Mouse (Mus musculus) hindbrain, embryonic 16.5 days (tissue): ENCODE data around the gene Camta1. TPM values are rescaled to one million over a fixed set of nuclear protein-coding genes. Genes with fewer than 3 reads are reported as not detected.
A peak's percentile ranks its signal among the peaks of the same experiment; 100 is the strongest.

Source experiments
- ATAC-seq: fragments of 200-750 bp; cut with Nextera tagmentation; 2 replicates; pipeline ENCODE4 v1.8.0; 2017; ENCODE audit warnings: moderate TSS enrichment, moderate library complexity
- H3K27ac ChIP-seq: fragments of 300-500 bp; sonication (generic); 2 replicates; pipeline ENCODE4 v1.5.1; 2014; ENCODE audit warnings: low read depth, mild to moderate bottlenecking, control low read depth, low read length, moderate library complexity
- H3K27me3 ChIP-seq: fragments of 300-500 bp; sonication (generic); replicated peaks from 2 replicates; pipeline ENCODE4 v1.6.1; 2014; ENCODE audit warnings: low read length; ENCODE audit not compliant: control insufficient read depth, insufficient read depth
- H3K36me3 ChIP-seq: fragments of 300-500 bp; sonication (generic); 2 replicates; pipeline ENCODE4 v1.6.1; 2014; ENCODE audit warnings: mild to moderate bottlenecking, low read length, moderate library complexity, mixed read lengths; ENCODE audit not compliant: control insufficient read depth, insufficient read depth
- H3K4me1 ChIP-seq: fragments of 300-500 bp; sonication (generic); 2 replicates; pipeline ENCODE4 v1.6.1; 2014; ENCODE audit warnings: low read depth, low read length; ENCODE audit not compliant: control insufficient read depth, insufficient read depth
- H3K4me2 ChIP-seq: fragments of 300-500 bp; sonication (generic); 2 replicates; pipeline ENCODE4 v1.6.1; 2014; ENCODE audit warnings: mild to moderate bottlenecking, low read length, control low read depth, moderate library complexity
- H3K4me3 ChIP-seq: fragments of 300-500 bp; sonication (generic); 2 replicates; pipeline ENCODE4 v1.5.1; 2014; ENCODE audit warnings: mild to moderate bottlenecking, low read length, control low read depth, moderate library complexity
- H3K9ac ChIP-seq: fragments of 300-500 bp; sonication (generic); 2 replicates; pipeline ENCODE4 v1.6.1; 2014; ENCODE audit warnings: low read depth, mild to moderate bottlenecking, control low read depth, low read length, moderate library complexity
- H3K9me3 ChIP-seq: fragments of 300-500 bp; sonication (generic); 2 replicates; pipeline ENCODE4 v1.6.1; 2014; ENCODE audit warnings: mild to moderate bottlenecking, low read length, moderate library complexity; ENCODE audit not compliant: control insufficient read depth
- WGBS: fragments of 180-500 bp; shearing (Covaris S2); extraction: QIAGEN DNeasy Blood & Tissue Kit; methylation state at CpG from one replicate; pipeline ENCODE4 v1.1.7; 2014; 5-methylcytosine and 5-hydroxymethylcytosine counted together
- polyA plus RNA-seq: library from polyadenylated mRNA; unstranded; fragments of >200 nt; fragmentation: Nextera tagmentation; extraction: Ambion mirVana; gene quantifications from 2 replicates; pipeline ENCODE4 v1.2.1, GENCODE M21; 2015

The Camta1 gene
- polyA plus RNA-seq, 1 experiment from 2014 or later, result 153 TPM

DNA sequence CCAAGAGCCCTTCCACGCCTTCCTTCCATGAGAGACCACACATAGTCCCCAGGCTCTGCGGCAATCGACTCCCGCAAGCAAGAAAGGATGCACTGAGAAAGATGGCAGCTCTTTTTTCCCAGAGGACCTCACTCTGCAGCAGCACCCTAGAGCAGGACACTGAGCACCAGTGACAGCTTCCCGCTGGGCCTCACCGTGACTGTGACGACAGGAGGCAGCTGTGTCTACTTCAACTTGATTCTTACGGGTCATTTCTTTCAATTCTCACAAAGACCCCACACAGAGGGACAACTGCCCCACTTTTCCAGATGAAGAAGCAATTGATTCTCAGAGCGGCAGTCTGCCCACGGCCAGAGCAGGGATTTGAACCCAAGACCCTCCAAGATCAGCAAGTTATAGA, 516.9 kb downstream of the Camta1 start:
- H3K4me2 ChIP-seq, result no peak overlapping the region
- H3K36me3 ChIP-seq, result no peaks in the 10 kb centered on the region
- H3K4me3 ChIP-seq, result no peak overlapping the region
- no peak overlapping the region for H3K9ac ChIP-seq
- WGBS, result 50% methylated on average over 10 of the region's 10 CpGs
- no peaks in the 10 kb centered on the region; the same call in 1 of the 2 replicates for H3K9me3 ChIP-seq
- 0 out of 2 replicates have a peak, but pooled peaks cover 3% of the 10 kb centered on the region for H3K4me1 ChIP-seq
- H3K27ac ChIP-seq, result no peak overlapping the region
- H3K27me3 ChIP-seq, result no peaks in the 10 kb centered on the region
- no peak for ATAC-seq

GRCm38 (mm10) chr4:151339421-151339820, 522.3 kb downstream of the Camta1 start:
- 88% methylated on average over 7 of the region's 7 CpGs for WGBS
- H3K36me3 ChIP-seq, result no peaks in the 10 kb centered on the region
- H3K9ac ChIP-seq, result no peak overlapping the region
- no peaks in the 10 kb centered on the region for H3K4me1 ChIP-seq
- H3K4me3 ChIP-seq, result no peak overlapping the region
- H3K27me3 ChIP-seq, result no peaks in the 10 kb centered on the region; the same call in 1 of the 2 replicates
- H3K27ac ChIP-seq, result 0 out of 2 replicates have a peak overlapping the region, but pooled peaks have one; percentile 34
- no peaks in the 10 kb centered on the region; the same call in 1 of the 2 replicates for H3K9me3 ChIP-seq
- H3K4me2 ChIP-seq, result no peak overlapping the region
- no peak for ATAC-seq

- H3K27ac ChIP-seq, result 0 out of 2 replicates have a peak overlapping the region, but pooled peaks have one; percentile 34
- WGBS, result 81% methylated on average over 7 of the region's 7 CpGs
- H3K4me2 ChIP-seq, result no peak overlapping the region
Observed at GRCm38 (mm10) chr4:151338931-151339330, 522.7 kb downstream of the Camta1 start.

DNA sequence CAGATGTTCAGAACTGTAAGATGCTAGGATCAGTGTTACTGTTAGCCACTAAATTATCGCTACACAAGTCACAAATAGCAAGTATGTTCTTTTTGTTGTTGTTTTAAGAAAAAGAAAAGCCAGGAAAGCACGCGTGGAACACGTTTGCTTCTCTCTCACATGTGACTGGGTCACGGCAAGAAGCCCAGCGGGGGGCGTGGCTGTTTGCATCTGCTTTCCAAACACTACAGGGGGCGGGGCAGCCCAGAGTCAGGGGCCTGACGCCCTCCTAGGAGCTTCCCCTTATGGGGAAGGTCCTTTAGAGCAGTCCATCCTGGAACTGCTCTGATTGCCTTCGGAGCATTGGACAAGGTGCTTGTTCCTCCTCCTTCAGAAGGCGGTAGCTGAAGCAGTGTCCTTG, 524.1 kb downstream of the Camta1 start:
- no peaks in the 10 kb centered on the region for H3K9me3 ChIP-seq
- no peak overlapping the region for H3K9ac ChIP-seq
- H3K4me2 ChIP-seq, result no peak overlapping the region
- H3K4me1 ChIP-seq, result no peaks in the 10 kb centered on the region
- H3K4me3 ChIP-seq, result no peak overlapping the region
- no peaks in the 10 kb centered on the region for H3K36me3 ChIP-seq
- no peaks in the 10 kb centered on the region; the same call in 1 of the 2 replicates for H3K27me3 ChIP-seq
- H3K27ac ChIP-seq, result no peak overlapping the region
- no peak for ATAC-seq
- WGBS, result 33% methylated on average over 11 of the region's 11 CpGs

More at GRCm38 (mm10) chr4:151338931-151339330, 522.7 kb downstream of the Camta1 start:
- Histone ChIP-seq H3K9me3 (no peaks in the 10 kb centered on the region; the same call in 1 of the 2 replicates), H3K4me1 (no peaks in the 10 kb centered on the region), H3K4me3 (no peak overlapping the region), H3K9ac (no peak overlapping the region), H3K36me3 (no peaks in the 10 kb centered on the region), H3K27me3 (no peaks in the 10 kb centered on the region; the same call in 1 of the 2 replicates)
- no peak for ATAC-seq

DNA sequence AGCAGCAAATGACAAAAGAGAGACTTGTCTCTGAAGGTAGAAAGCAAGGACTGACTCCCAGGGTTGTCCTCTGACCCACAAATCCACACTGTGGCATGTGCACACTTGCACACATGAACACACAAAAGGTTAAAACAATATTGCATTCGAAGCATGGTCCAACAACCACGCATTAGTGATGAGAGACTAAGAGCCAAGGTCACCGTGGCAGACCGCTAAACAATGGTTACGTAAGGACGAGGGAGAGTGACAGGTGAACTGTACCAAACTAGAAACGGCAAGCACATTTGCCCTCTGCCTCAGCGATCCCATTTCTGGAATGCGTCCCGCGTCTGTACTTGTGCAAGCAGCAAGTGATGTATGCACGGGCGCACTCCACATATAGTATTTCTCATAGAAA, 525.3 kb downstream of the Camta1 start:
- Histone ChIP-seq H3K9ac (no peak overlapping the region), H3K27me3 (no peaks in the 10 kb centered on the region; the same call in 1 of the 2 replicates), H3K9me3 (no peaks in the 10 kb centered on the region), H3K4me2 (no peak overlapping the region), H3K27ac (no peak overlapping the region), H3K36me3 (no peaks in the 10 kb centered on the region), H3K4me3 (no peak overlapping the region), H3K4me1 (no peaks in the 10 kb centered on the region)
- no peak for ATAC-seq
- 74% methylated on average over 13 of the region's 13 CpGs for WGBS

- Histone ChIP-seq H3K9ac (no peak overlapping the region), H3K9me3 (no peaks in the 10 kb centered on the region), H3K4me3 (no peak overlapping the region), H3K36me3 (no peaks in the 10 kb centered on the region), H3K27me3 (no peaks in the 10 kb centered on the region; the same call in 1 of the 2 replicates), H3K4me2 (no peak overlapping the region), H3K4me1 (no peaks in the 10 kb centered on the region), H3K27ac (no peak overlapping the region)
- WGBS, result 45% methylated on average over 23 of the region's 23 CpGs
- no peak for ATAC-seq
Observed at GRCm38 (mm10) chr4:151334951-151335742, 526.5 kb downstream of the Camta1 start.

- Histone ChIP-seq H3K36me3 (no peaks in the 10 kb centered on the region), H3K9ac (no peak overlapping the region), H3K4me3 (no peak overlapping the region), H3K4me1 (no peaks in the 10 kb centered on the region), H3K9me3 (no peaks in the 10 kb centered on the region), H3K27me3 (no peaks in the 10 kb centered on the region; the same call in 1 of the 2 replicates), H3K4me2 (no peak overlapping the region), H3K27ac (no peak overlapping the region)
- ATAC-seq, result no peak
- 62% methylated on average over 19 of the region's 19 CpGs for WGBS
Observed at GRCm38 (mm10) chr4:151332074-151332849, 529.4 kb downstream of the Camta1 start.

GRCm38 (mm10) chr4:151330983-151331382, 530.7 kb downstream of the Camta1 start:
- no peaks in the 10 kb centered on the region; the same call in 1 of the 2 replicates for H3K27me3 ChIP-seq
- H3K4me1 ChIP-seq, result peaks cover 4% of the 10 kb centered on the region
- no peak overlapping the region for H3K27ac ChIP-seq
- no peaks in the 10 kb centered on the region for H3K9me3 ChIP-seq
- 64% methylated on average over 8 of the region's 8 CpGs for WGBS
- no peak overlapping the region for H3K9ac ChIP-seq
- no peaks in the 10 kb centered on the region for H3K36me3 ChIP-seq
- ATAC-seq, result no peak
- H3K4me3 ChIP-seq, result no peak overlapping the region
- no peak overlapping the region for H3K4me2 ChIP-seq

DNA sequence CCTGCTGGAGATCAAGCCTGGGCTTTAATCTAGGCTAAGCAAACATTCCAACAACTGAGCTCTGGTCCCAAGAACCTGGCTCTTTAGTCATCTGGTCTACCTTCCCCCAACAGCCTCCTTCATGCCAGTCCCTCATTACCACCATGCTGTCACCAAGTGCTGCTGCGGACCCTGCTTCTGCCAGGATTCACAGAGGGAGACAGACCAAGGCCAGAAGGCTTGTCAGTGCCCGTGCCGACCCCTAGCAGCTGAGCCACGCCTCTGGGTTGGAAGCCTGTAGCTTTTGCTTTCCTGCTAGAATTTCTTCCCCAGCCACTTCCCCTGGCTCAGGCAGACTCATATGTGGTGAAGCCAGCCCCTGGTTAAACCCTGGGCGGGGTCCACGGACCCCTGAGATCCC, 533.6 kb downstream of the Camta1 start:
- 86% methylated on average over 6 of the region's 6 CpGs for WGBS
- no peak overlapping the region for H3K4me2 ChIP-seq
- no peaks in the 10 kb centered on the region for H3K27me3 ChIP-seq
- no peaks in the 10 kb centered on the region for H3K9me3 ChIP-seq
- H3K27ac ChIP-seq, result no peak overlapping the region
- no peak overlapping the region for H3K4me3 ChIP-seq
- H3K9ac ChIP-seq, result no peak overlapping the region
- no peak for ATAC-seq
- H3K4me1 ChIP-seq, result peaks cover 4% of the 10 kb centered on the region
- H3K36me3 ChIP-seq, result no peaks in the 10 kb centered on the region
